Mouse (Mus musculus) thymus, adult 2 months (tissue): ENCODE data around the gene Uevld.

Experiments used
- CTCF ChIP-seq: fragments of 200-500 bp; IDR thresholded peaks from 2 replicates; pipeline ENCODE4 v1.5.1; 2012; ENCODE audit warnings: mild to moderate bottlenecking, control low read depth, low read length, moderate library complexity, borderline replicate concordance; ENCODE audit not compliant: control insufficient read depth, poor library complexity, insufficient read depth; ENCODE audit errors: extremely low read depth
- POLR2A ChIP-seq: fragments of 200-500 bp; IDR thresholded peaks from 2 replicates; pipeline ENCODE4 v1.6.1; 2012; ENCODE audit warnings: mild to moderate bottlenecking, low read length, control low read depth, moderate library complexity; ENCODE audit not compliant: control insufficient read depth, poor library complexity, insufficient read depth; ENCODE audit errors: extremely low read depth

DNA sequence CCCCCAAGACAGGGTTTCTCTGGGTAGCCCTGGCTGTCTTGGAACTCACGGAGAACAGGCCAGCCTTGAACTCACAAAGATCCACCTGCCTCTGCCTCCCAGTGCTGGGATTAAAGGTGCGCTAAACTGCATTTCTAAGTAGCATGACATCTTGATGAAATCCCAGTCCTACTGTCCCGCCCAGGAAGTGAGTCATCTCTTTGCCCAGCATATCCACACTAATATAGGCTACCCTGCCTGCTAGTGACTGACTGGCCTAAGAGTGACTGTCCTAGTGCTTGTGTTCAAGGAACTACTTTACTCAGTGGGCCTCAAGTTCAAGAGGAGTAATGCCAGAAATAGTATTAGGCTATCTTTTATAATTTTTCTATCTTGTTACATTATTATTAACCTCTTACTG is 42.0 kb downstream of the Uevld start:
- no peak for TF ChIP-seq POLR2A
- TF ChIP-seq CTCF: no peak
